Mouse (Mus musculus): Measurements from ENCODE around the gene Batf2.
"Not testable (repeated sequence)": the region's sequence is repeated elsewhere in the genome, so short reads cannot be mapped to it uniquely, and the experiment has no call there.

Batf2 gene

GRCm38 (mm10) chr19:6140678-6141393, at the start of gene Batf2:
TSS of gene Batf2 (plus strand) at chr19:6140983.
- DNase-seq (ENCODE audit: low spot score in 2 of 2) = peak; percentile 95

GRCm38 (mm10) chr19:6094119-6094518, 46.7 kb upstream of the Batf2 start, which contains the start of gene AC131692.1:
TSS of gene AC131692.1 (plus strand) at chr19:6094419.
- DNase-seq (ENCODE audit: low spot score in 2 of 2) = no peak

GRCm38 (mm10) chr19:6097847-6098246, 42.9 kb upstream of the Batf2 start:
- no peak for DNase-seq (ENCODE audit: low spot score in 2 of 2)

- DNase-seq (ENCODE audit: low spot score in 2 of 2) = no peak
Measured at GRCm38 (mm10) chr19:6101186-6101585, 39.6 kb upstream of the Batf2 start.

GRCm38 (mm10) chr19:6102169-6102853, 38.5 kb upstream of the Batf2 start:
- DNase-seq (ENCODE audit: low spot score in 2 of 2) = no peak

- DNase-seq (ENCODE audit: low spot score in 2 of 2) = no peak
Measured at GRCm38 (mm10) chr19:6104476-6104875, 36.3 kb upstream of the Batf2 start.

- no peak for DNase-seq (ENCODE audit: low spot score in 2 of 2)
Measured at GRCm38 (mm10) chr19:6105586-6105985, 35.2 kb upstream of the Batf2 start, which contains the start of gene Naaladl1. TSS of gene Naaladl1 (plus strand) at chr19:6105782.

- no peak for DNase-seq (ENCODE audit: low spot score in 2 of 2)
Measured at GRCm38 (mm10) chr19:6113116-6113515, 27.7 kb upstream of the Batf2 start.

- peak in 1 of 2 experiments; percentile 41 for DNase-seq (ENCODE audit: low spot score in 2 of 2)
Measured at GRCm38 (mm10) chr19:6116113-6116850, 24.5 kb upstream of the Batf2 start.

- peak in 1 of 2 experiments; percentile 28 for DNase-seq (ENCODE audit: low spot score in 2 of 2)
Measured at GRCm38 (mm10) chr19:6117346-6117985, 23.3 kb upstream of the Batf2 start.

GRCm38 (mm10) chr19:6117986-6118676, 22.7 kb upstream of the Batf2 start, which contains the start of gene Sac3d1:
TSS of gene Sac3d1 (minus strand) at chr19:6118650.
- peak; percentile 94 for DNase-seq (ENCODE audit: low spot score in 2 of 2)

- DNase-seq (ENCODE audit: low spot score in 2 of 2) = peak; percentile 47 to 59
Measured at GRCm38 (mm10) chr19:6118677-6119185, 22.1 kb upstream of the Batf2 start.

GRCm38 (mm10) chr19:6121761-6122160, 19.0 kb upstream of the Batf2 start:
- DNase-seq (ENCODE audit: low spot score in 2 of 2) = no peak

- no peak for DNase-seq (ENCODE audit: low spot score in 2 of 2)
Measured at GRCm38 (mm10) chr19:6123330-6123729, 17.5 kb upstream of the Batf2 start.

- DNase-seq (ENCODE audit: low spot score in 2 of 2) = no peak
Measured at GRCm38 (mm10) chr19:6124898-6125297, 15.9 kb upstream of the Batf2 start.

- DNase-seq (ENCODE audit: low spot score in 2 of 2) = no peak
Measured at GRCm38 (mm10) chr19:6126289-6126688, 14.5 kb upstream of the Batf2 start.

- DNase-seq (ENCODE audit: low spot score in 2 of 2) = no peak
Measured at GRCm38 (mm10) chr19:6126789-6127580, 13.8 kb upstream of the Batf2 start.

- DNase-seq (ENCODE audit: low spot score in 2 of 2) = peak; percentile 96 to 97
Measured at GRCm38 (mm10) chr19:6127760-6128341, 12.9 kb upstream of the Batf2 start, which contains the start of gene Snx15. TSS of gene Snx15 (minus strand) at chr19:6128304.

- DNase-seq (ENCODE audit: low spot score in 2 of 2) = not testable (repeated sequence)
Measured at GRCm38 (mm10) chr19:6130414-6131128, 10.2 kb upstream of the Batf2 start.

Measured in right cerebral cortex, postnatal 10 days (tissue).